Mouse (Mus musculus) CH12.LX (cell line): ENCODE measurements around the gene Zmynd19. TPM values are rescaled to one million over a fixed set of nuclear protein-coding genes. Genes with fewer than 3 reads are reported as not detected.
A peak's percentile ranks its signal among the peaks of the same experiment; 100 is the strongest.

Source experiments
- DNase-seq: peaks from one replicate; pipeline ENCODE4 v3.0.0-alpha.2; 2013; ENCODE audit errors: extremely low read depth
- H3K27ac ChIP-seq: 2 replicates; pipeline ENCODE4 v1.5.1; 2012; ENCODE audit warnings: low read depth, mild to moderate bottlenecking, control low read depth, moderate library complexity; ENCODE audit not compliant: insufficient read depth
- H3K27me3 ChIP-seq: replicated peaks from 2 replicates; pipeline ENCODE3; 2012; ENCODE audit warnings: inconsistent platforms
- H3K36me3 ChIP-seq, 2 experiments: replicated peaks in 1 of 2; 2 replicates each; pipeline versions ENCODE3 to v1.6.1; 2012; ENCODE audit warnings: inconsistent platforms in 1 of 2, low read length in 1 of 2, mild to moderate bottlenecking in 1 of 2, mixed read lengths in 1 of 2, moderate library complexity in 1 of 2; ENCODE audit not compliant: control insufficient read depth in 1 of 2, insufficient read depth in 1 of 2
- H3K4me1 ChIP-seq, 2 experiments: 2 replicates each; pipeline ENCODE4 v1.6.1; 2012; ENCODE audit warnings: inconsistent platforms in 1 of 2, moderate library complexity in 1 of 2; ENCODE audit not compliant: insufficient read depth in 2 of 2, control insufficient read depth in 1 of 2
- H3K4me2 ChIP-seq: 2 replicates; pipeline ENCODE4 v1.6.1; 2012; ENCODE audit warnings: low read depth, mild to moderate bottlenecking, control low read depth; ENCODE audit not compliant: poor library complexity, insufficient read depth, severe bottlenecking
- H3K4me3 ChIP-seq, 3 experiments: fragments of 150-350 bp in 1 of 3; sonication (generic) in 1 of 3; replicated peaks in 1 of 3; 2 replicates each; pipeline versions ENCODE3 to v1.5.1; 2011 to 2012; ENCODE audit warnings: low read depth in 2 of 3, low read length in 2 of 3, mild to moderate bottlenecking in 2 of 3, moderate library complexity in 2 of 3, control low read depth in 1 of 3, improper control_type of control experiment in 1 of 3, inconsistent platforms in 1 of 3, mixed read lengths in 1 of 3; ENCODE audit not compliant: poor library complexity in 1 of 3
- H3K79me2 ChIP-seq: replicated peaks from 2 replicates; pipeline ENCODE4 v1.6.1; 2012; ENCODE audit warnings: mild to moderate bottlenecking, moderate library complexity; ENCODE audit not compliant: control insufficient read depth, poor library complexity, insufficient read depth, severe bottlenecking; ENCODE audit errors: extremely low read depth
- H3K9ac ChIP-seq: 2 replicates; pipeline ENCODE4 v1.6.1; 2012; ENCODE audit warnings: low read depth, mild to moderate bottlenecking, control low read depth, moderate library complexity; ENCODE audit not compliant: insufficient read depth
- H3K9me3 ChIP-seq: replicated peaks from 2 replicates; pipeline ENCODE3; 2012; ENCODE audit warnings: low read length, inconsistent platforms, mixed read lengths
- CTCF ChIP-seq, 2 experiments: IDR thresholded peaks in 1 of 2; conservative IDR thresholded peaks in 1 of 2; 2 replicates each; pipeline ENCODE4 v1.5.1; 2011 to 2012; ENCODE audit warnings: low read depth in 2 of 2, low read length in 2 of 2, improper control_type of control experiment in 1 of 2, inconsistent platforms in 1 of 2, mild to moderate bottlenecking in 1 of 2, moderate library complexity in 1 of 2
- E2F4 ChIP-seq: IDR thresholded peaks from 2 replicates; pipeline ENCODE4 v1.6.1; 2011; ENCODE audit warnings: low read depth, low read length, improper control_type of control experiment; ENCODE audit not compliant: insufficient replicate concordance
- ELF1 ChIP-seq: IDR thresholded peaks from 2 replicates; pipeline ENCODE4 v1.6.1; 2014; ENCODE audit warnings: low read depth, mild to moderate bottlenecking, inconsistent platforms, low read length, improper control_type of control experiment
- HCFC1 ChIP-seq: IDR thresholded peaks from 2 replicates; pipeline ENCODE4 v1.6.1; 2012; ENCODE audit warnings: low read depth, mild to moderate bottlenecking, inconsistent platforms, low read length, improper control_type of control experiment
- MAX ChIP-seq: IDR thresholded peaks from 2 replicates; pipeline ENCODE4 v1.6.1; 2011; ENCODE audit warnings: low read length, improper control_type of control experiment
- MAZ ChIP-seq: IDR thresholded peaks from 2 replicates; pipeline ENCODE4 v1.6.1; 2012; ENCODE audit warnings: low read depth, mild to moderate bottlenecking, inconsistent platforms, low read length, improper control_type of control experiment, moderate library complexity
- MXI1 ChIP-seq: IDR thresholded peaks from 2 replicates; pipeline ENCODE4 v1.6.1; 2011; ENCODE audit warnings: mild to moderate bottlenecking, low read depth, low read length, improper control_type of control experiment
- MYC ChIP-seq: IDR thresholded peaks from 2 replicates; pipeline ENCODE4 v1.6.1; 2011; ENCODE audit warnings: low read depth, mild to moderate bottlenecking, improper control_type of control experiment, low read length
- POLR2A ChIP-seq: IDR thresholded peaks from 2 replicates; pipeline ENCODE4 v1.6.1; 2011; ENCODE audit warnings: low read depth, mild to moderate bottlenecking, improper control_type of control experiment, low read length
- POLR2AphosphoS2 ChIP-seq: IDR thresholded peaks from 2 replicates; pipeline ENCODE4 v1.6.1; 2011; ENCODE audit warnings: low read depth, low read length, improper control_type of control experiment
- UBTF ChIP-seq: IDR thresholded peaks from 2 replicates; pipeline ENCODE4 v1.6.1; 2012; ENCODE audit warnings: low read depth, mild to moderate bottlenecking, inconsistent platforms, low read length, improper control_type of control experiment, moderate library complexity
- USF2 ChIP-seq: conservative IDR thresholded peaks from 2 replicates; pipeline ENCODE4 v1.6.1; 2011; ENCODE audit warnings: low read depth, low read length, improper control_type of control experiment
- ZC3H11A ChIP-seq: IDR thresholded peaks from 2 replicates; pipeline ENCODE4 v1.6.1; 2012; ENCODE audit warnings: low read depth, mild to moderate bottlenecking, inconsistent platforms, low read length, improper control_type of control experiment
- ZMIZ1 ChIP-seq: IDR thresholded peaks from 2 replicates; pipeline ENCODE4 v1.6.1; 2012; ENCODE audit warnings: low read depth, mild to moderate bottlenecking, inconsistent platforms, low read length, improper control_type of control experiment
- ZNF384 ChIP-seq: IDR thresholded peaks from 2 replicates; pipeline ENCODE4 v1.6.1; 2012; ENCODE audit warnings: low read depth, low read length, improper control_type of control experiment, inconsistent platforms
- dilution Hi-C: fragments of 300-500 bp; cut with MboI; formaldehyde crosslinking; loops from 2 replicates; pipeline ENCODE4 v1.14.3; 2020; ENCODE audit warnings: low sequenced_read_pairs; ENCODE audit not compliant: extremely low pct_unique_long_range_greater_than_20kb, extremely low pct_ligation_motif_present
- in situ Hi-C: fragments of 300-500 bp; cut with MboI; formaldehyde crosslinking; loops from 3 replicates; pipeline ENCODE4 v1.14.3; 2019; ENCODE audit warnings: low sequenced_read_pairs, low pct_ligation_motif_present, low pct_unique_long_range_greater_than_20kb, mixed read lengths
- polyA plus RNA-seq: library from polyadenylated mRNA; unstranded; fragments of >175 nt; gene quantifications from 2 replicates; pipeline ENCODE4 v1.2.1, GENCODE M21; 2012; ENCODE audit warnings: low read depth; ENCODE audit not compliant: insufficient read length
- total RNA-seq, 2 experiments: library from RNA; depleted of rRNA; stranded (reverse); fragments of 300-350 nt in 1 of 2; fragments of >200 nt in 1 of 2; gene quantifications; 2 replicates each; pipeline ENCODE4 v1.2.3; 2012 to 2014

The Zmynd19 gene
- total and polyA plus RNA-seq, 3 experiments, result 40.9 to 70.2 (median 41.6) TPM

GRCm38 (mm10) chr2:24904823-24905652, 44.6 kb upstream of the Zmynd19 start:
- TF ChIP-seq MAZ (no peak), ZNF384 (peak; percentile 40), HCFC1 (no peak)
- in situ Hi-C loops, result no loop called here
- Histone ChIP-seq H3K4me1 (peaks cover 0 to 35% of the 10 kb centered on the region in 2 experiments; a peak in 2 of 4 replicates), H3K36me3 (peaks cover 0 to 19% of the 10 kb centered on the region in 2 experiments), H3K4me2 (no peak overlapping the region), H3K9me3 (no peaks in the 10 kb centered on the region), H3K79me2 (peaks cover 16% of the 10 kb centered on the region; the same call in 1 of the 2 replicates), H3K9ac (no peak overlapping the region), H3K27ac (no peak overlapping the region), H3K27me3 (no peaks in the 10 kb centered on the region), H3K4me3 (no peak overlapping the region)
- no peak for DNase-seq
- dilution Hi-C loops, result no loop called here

- in situ Hi-C loops, result no loop called here
- Histone ChIP-seq H3K27me3 (no peaks in the 10 kb centered on the region), H3K4me1 (peaks cover 0 to 41% of the 10 kb centered on the region in 2 experiments; a peak in 2 of 4 replicates), H3K36me3 (peaks cover 0 to 18% of the 10 kb centered on the region in 2 experiments), H3K9ac (no peak overlapping the region), H3K79me2 (peaks cover 11% of the 10 kb centered on the region), H3K4me3 (no peak overlapping the region), H3K9me3 (no peaks in the 10 kb centered on the region), H3K27ac (no peak overlapping the region), H3K4me2 (no peak overlapping the region)
- TF ChIP-seq MXI1, result no peak
- no peak for DNase-seq
- dilution Hi-C loops, result no loop called here
Measured at GRCm38 (mm10) chr2:24905653-24906155, 43.9 kb upstream of the Zmynd19 start.

- H3K27me3 ChIP-seq, result no peaks in the 10 kb centered on the region
- peaks cover 21% of the 10 kb centered on the region for H3K79me2 ChIP-seq
- H3K9ac ChIP-seq, result no peak overlapping the region
- peaks cover 0 to 36% of the 10 kb centered on the region in 2 experiments; a peak in 2 of 4 replicates for H3K4me1 ChIP-seq
- H3K27ac ChIP-seq, result no peak overlapping the region
- no peaks in the 10 kb centered on the region for H3K9me3 ChIP-seq
- no peak overlapping the region for H3K4me2 ChIP-seq
- TF ChIP-seq POLR2AphosphoS2 (no peak), MYC (no peak), ZC3H11A (no peak), CTCF (conservative IDR thresholded peaks at IDR 0.05 in 1 of 2, IDR thresholded peaks at IDR 0.05 in 1 of 2; ENCODE audit: low read depth in 2 of 2, low read length in 2 of 2) (no peak), USF2 (no peak), ELF1 (no peak), E2F4 (no peak), ZNF384 (no peak), ZMIZ1 (no peak), MAX (no peak), POLR2A (no peak), UBTF (no peak)
- TF ChIP-seq, all 38 proteins: peak for 0
- DNase-seq, result peak; percentile 56
- in situ Hi-C loops (no loop called here), dilution Hi-C loops (no loop called here)
- H3K4me3 ChIP-seq, result no peak overlapping the region
- peaks cover 0 to 20% of the 10 kb centered on the region in 2 experiments for H3K36me3 ChIP-seq
Measured at GRCm38 (mm10) chr2:24910481-24910880, 39.1 kb upstream of the Zmynd19 start.
